Mouse (Mus musculus) T-helper 1 cell (primary cell): Measurements from ENCODE around the gene Chmp6.

Experiments
- in situ Hi-C: fragments of 300-600 bp; cut with MboI, MseI; formaldehyde crosslinking; loops from one replicate; pipeline ENCODE4 v1.15.1; 2025; ENCODE audit warnings: high pct_unique_total_duplicates

Gene Chmp6

GRCm38 (mm10) chr11:119913291-119913934 lies at the start of gene Chmp6:
Gene Chmp6, plus strand, starts transcription at chr11:119913441.
- in situ Hi-C loops = no loop called here

- in situ Hi-C loops = no loop called here
Observed at GRCm38 (mm10) chr11:119866837-119867236, 46.4 kb upstream of the Chmp6 start.

GRCm38 (mm10) chr11:119868138-119868537 lies 45.1 kb upstream of the Chmp6 start:
- in situ Hi-C loops = no loop called here

GRCm38 (mm10) chr11:119868556-119868955 lies 44.7 kb upstream of the Chmp6 start:
- in situ Hi-C loops = no loop called here

- in situ Hi-C loops = no loop called here
Observed at GRCm38 (mm10) chr11:119871141-119871540, 42.1 kb upstream of the Chmp6 start.

GRCm38 (mm10) chr11:119873643-119874042 lies 39.6 kb upstream of the Chmp6 start:
- in situ Hi-C loops = no loop called here

- in situ Hi-C loops = no loop called here
Observed at GRCm38 (mm10) chr11:119874841-119875240, 38.4 kb upstream of the Chmp6 start.

GRCm38 (mm10) chr11:119875685-119876084 lies 37.6 kb upstream of the Chmp6 start:
- in situ Hi-C loops = no loop called here

- in situ Hi-C loops = no loop called here
Observed at GRCm38 (mm10) chr11:119877124-119877523, 36.1 kb upstream of the Chmp6 start.

- in situ Hi-C loops = no loop called here
Observed at GRCm38 (mm10) chr11:119879573-119879972, 33.7 kb upstream of the Chmp6 start.

- in situ Hi-C loops = no loop called here
Observed at GRCm38 (mm10) chr11:119883646-119884045, 29.6 kb upstream of the Chmp6 start.

GRCm38 (mm10) chr11:119889966-119890365 lies 23.3 kb upstream of the Chmp6 start:
- in situ Hi-C loops = loop anchor here (10.0 kb wide), 1 partner anchor 375 kb away; no protein-coding TSS in a partner anchor

GRCm38 (mm10) chr11:119891601-119892215 lies 21.5 kb upstream of the Chmp6 start:
- in situ Hi-C loops = loop anchor here (10.0 kb wide), 1 partner anchor 377 kb away; no protein-coding TSS in a partner anchor

GRCm38 (mm10) chr11:119893667-119894236 lies 19.5 kb upstream of the Chmp6 start:
- in situ Hi-C loops = loop anchor here (10.0 kb wide), 1 partner anchor 379 kb away; no protein-coding TSS in a partner anchor

GRCm38 (mm10) chr11:119894634-119895033 lies 18.6 kb upstream of the Chmp6 start:
- in situ Hi-C loops = loop anchor here (10.0 kb wide), 1 partner anchor 380 kb away; no protein-coding TSS in a partner anchor

- in situ Hi-C loops = loop anchor here (10.0 kb wide), 1 partner anchor 382 kb away; no protein-coding TSS in a partner anchor
Observed at GRCm38 (mm10) chr11:119897041-119897440, 16.2 kb upstream of the Chmp6 start.

- in situ Hi-C loops = loop anchor here (10.0 kb wide), 1 partner anchor 384 kb away; no protein-coding TSS in a partner anchor
Observed at GRCm38 (mm10) chr11:119898976-119899375, 14.3 kb upstream of the Chmp6 start.

GRCm38 (mm10) chr11:119901174-119901573 lies 12.1 kb upstream of the Chmp6 start:
- in situ Hi-C loops = no loop called here

GRCm38 (mm10) chr11:119902891-119903290 lies 10.3 kb upstream of the Chmp6 start:
- in situ Hi-C loops = no loop called here

GRCm38 (mm10) chr11:119904621-119905286 lies 8.5 kb upstream of the Chmp6 start:
- in situ Hi-C loops = no loop called here

- in situ Hi-C loops = no loop called here
Observed at GRCm38 (mm10) chr11:119905794-119906193, 7.4 kb upstream of the Chmp6 start.
